Mouse (Mus musculus) heart, adult 10 weeks (tissue): ENCODE measurements around the gene Adam15. TPM values are rescaled to one million over a fixed set of nuclear protein-coding genes. Genes with fewer than 3 reads are reported as not detected.

Experiments used
- polyA plus RNA-seq: library from polyadenylated mRNA; stranded (reverse); fragments of 350-450 nt; fragmentation: Illumina TruSeq; extraction: RNeasy Lipid Tissue Mini Kit (QIAGEN cat#74804); gene quantifications from one replicate; pipeline ENCODE4 v1.2.3, GENCODE M21; 2014; ENCODE audit warnings: low read depth, low replicate concordance

The Adam15 gene
- 92.6 TPM for polyA plus RNA-seq

DNA sequence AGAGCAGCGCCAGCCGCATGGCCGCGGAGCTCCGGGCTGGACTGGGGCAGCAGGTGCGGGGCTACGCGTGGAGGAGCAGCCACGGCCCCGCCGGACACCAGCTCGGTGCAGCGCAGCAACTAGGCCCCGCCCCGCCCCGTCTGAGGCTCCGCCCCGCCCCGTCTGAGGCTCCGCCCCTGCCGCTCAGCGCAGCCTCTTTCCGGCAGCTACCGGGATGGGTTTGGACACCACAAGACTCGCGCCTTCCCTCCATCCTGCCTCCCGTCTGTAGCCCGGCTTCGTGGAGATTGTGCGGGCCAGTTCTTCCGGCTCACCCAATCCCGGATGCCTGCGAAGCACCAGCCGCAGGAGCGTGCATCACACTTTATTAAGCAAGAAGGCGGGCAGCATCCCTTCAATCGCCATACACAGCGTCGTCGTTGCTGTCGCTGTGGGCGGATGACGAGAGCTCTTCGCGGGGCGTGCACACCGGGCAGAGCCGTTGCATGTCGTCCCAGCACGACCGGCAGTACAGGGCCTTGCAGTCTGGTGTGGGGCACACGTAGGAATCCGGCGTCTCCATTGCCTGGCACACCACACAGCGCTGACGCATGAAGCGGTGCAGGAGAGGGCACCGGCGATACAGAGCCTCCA is at the start of gene Adam15:
Adam15 (minus strand) TSS at position 128 of the 633 bp plus-strand sequence.

DNA sequence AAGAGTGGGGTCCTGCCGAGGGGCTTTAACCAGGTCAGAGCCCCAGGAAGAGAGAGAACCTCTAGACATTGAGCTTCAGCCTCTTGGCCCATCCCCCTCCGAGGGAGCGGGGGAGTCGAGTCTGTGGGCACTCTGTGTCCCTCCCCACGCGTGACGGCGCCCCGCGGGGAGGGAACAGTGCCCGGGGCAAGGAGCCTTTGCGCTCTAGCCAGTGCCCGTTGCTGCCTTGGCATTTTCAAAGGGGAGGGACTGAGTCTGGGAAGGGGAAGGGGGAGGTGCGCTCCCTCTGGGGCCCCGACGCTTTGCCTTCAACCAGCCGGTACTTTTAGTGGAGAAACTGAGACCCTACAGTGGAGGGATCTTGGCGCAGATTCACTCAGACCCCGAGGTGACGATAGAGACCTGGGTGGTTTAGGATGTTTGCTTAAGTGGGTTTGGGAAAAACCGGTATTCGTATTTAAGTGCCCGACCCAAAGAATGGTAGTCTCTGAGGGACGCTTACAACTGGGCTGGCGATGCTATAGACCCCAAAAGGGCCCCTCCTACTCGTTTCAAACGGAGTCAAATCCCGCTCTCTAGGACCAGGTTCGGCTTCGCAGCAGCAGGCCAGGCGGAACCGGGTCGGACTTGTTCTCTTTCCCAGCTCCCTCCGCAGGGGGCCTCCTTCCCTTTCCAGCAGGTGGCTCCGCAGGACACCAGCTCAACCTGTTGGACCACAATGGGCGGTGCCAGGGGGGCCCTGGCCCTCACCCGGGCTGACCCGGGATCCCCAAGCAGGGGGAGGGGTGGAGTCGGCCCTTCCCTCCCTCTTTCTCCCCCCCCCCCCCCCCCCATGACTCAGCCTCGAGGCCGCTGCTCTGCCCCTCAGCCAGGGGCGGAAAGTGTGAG is 44.5 kb upstream of the Adam15 start, which contains the start of gene Zbtb7b:
Zbtb7b (minus strand) TSS at position 771 of the 888 bp plus-strand sequence.

DNA sequence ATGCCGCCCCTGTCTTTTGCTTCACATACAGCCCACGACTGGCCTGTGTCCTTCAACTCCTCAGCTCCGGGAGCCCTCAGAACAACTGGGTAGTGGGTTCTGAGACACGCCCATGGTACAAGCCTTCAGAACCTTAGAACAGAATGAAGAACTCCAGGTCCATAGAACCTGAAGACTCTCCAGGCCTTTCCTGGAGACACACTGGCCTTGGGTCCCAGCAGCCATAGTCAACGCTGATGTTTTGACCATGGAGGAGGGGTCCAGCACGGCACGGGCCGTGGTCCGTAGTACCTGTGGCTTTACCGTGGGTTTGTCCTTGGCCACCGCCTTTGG is 15.3 kb upstream of the Adam15 start, which contains the start of gene Dcst1:
Dcst1 (minus strand) TSS at position 101 of the 333 bp plus-strand sequence.

DNA sequence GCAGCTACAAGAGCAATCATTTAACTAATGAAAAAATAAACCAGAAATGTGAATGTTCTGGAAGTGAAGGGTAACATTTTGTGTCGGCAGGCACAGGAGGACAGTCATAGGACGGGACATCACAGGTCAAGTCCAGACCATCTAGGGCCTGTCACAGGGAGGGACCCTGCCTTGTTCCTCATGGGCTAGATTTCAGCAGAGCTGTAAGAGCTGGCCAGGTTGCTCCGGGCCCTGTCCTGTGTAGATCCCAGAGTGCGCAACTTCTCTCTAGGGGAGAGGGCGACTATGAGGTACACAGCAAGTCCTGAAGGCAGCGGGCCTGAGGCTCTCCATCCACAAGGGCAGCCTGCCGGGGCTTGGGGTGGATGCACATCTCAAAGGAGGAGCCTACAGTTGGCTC is 11.9 kb upstream of the Adam15 start, which contains the start of gene Dcst2:
Dcst2 (plus strand) TSS at position 301 of the 400 bp plus-strand sequence.

DNA sequence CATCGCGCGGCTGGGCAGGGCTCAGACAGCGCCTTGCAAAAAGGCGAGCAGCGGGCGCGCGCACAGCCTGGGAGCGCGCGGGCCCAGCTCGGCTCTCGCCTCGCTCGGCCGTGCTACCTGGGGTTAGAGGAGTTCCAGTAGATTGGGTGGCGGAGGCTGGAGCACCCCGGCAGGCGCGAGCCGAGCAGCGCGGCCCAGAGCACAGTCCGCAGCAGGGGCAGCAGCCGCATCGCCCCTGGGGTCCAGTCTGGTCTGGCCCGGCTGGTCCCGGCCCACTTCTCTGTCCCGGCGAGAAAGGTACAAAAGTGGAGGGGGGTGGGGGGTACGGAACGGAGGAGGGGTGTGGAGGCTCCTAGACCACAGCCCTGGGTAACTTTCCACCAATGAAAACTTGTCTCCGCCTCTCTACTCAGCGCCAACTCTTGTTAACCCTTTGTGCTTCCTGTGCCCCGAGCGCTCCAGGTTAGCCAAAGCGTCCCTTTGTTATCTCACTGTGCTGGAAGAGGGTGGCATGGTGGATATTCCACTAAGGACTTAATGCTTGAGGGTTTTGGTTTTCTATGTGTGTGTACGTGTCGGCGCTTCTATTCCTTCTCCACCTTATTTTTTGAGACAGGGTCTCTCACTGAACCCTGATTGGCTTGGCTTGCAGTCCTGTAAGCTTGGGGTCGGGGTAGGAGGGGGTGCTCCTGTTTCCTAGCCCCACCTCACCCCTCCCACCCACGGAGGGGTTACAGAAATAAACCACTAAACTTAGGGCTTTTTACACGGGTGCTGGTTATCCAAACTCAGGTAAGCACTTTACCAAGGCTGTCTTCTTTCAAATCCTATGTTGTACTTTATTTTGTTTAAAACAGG is 11.8 kb downstream of the Adam15 start, which contains the start of gene Efna4:
Efna4 (minus strand) TSS at position 308 of the 858 bp plus-strand sequence.

DNA sequence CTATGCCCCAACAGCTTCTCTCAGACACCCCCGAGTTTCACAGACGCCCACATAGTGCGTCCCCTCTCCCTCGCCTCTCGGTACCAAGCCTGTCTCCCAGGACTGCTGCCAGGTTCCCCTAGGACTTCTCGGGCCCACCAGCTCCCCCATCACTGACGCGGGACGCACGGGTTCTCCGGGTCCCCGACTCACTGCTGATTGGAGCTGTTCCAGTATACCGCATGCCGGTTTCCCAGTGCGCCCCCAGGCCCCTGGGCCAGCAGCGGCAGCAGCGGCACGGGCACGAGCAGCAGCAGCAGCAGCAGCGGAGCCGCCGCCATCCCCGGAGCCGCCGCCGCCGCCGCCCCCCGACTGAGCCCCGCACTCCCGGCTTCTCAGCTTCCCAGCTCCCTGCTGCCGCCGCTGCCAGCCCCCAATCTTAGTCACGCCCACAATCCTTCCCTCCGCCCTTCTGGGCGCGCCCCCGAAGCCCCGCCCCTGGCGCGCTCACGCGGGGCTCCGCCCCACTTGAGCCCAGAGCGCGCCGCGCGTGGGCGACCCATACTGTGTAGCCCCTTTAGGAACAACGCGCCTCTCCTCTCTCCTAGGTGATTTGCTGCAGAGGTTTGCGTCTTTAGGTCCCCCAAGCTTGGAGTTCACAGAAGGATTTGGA is 27.2 kb downstream of the Adam15 start, which contains the start of gene Efna3:
Efna3 (minus strand) TSS at position 452 of the 652 bp plus-strand sequence.

Other genes with a start within 250 kb of the Adam15 start
- gene Gm43738, start 248.9 kb downstream of the Adam15 start, polyA plus RNA-seq: not detected
- 25.7 TPM for gene Fdps, start 248.0 kb downstream of the Adam15 start, polyA plus RNA-seq
- gene Pklr, start 213.9 kb downstream of the Adam15 start, polyA plus RNA-seq: not detected
- gene Hcn3, start 189.8 kb downstream of the Adam15 start, polyA plus RNA-seq: 0.73 TPM
- gene Clk2, start 185.2 kb downstream of the Adam15 start, polyA plus RNA-seq: 30.6 TPM
- 52.7 TPM for gene Scamp3, start 172.5 kb downstream of the Adam15 start, polyA plus RNA-seq
- gene Fam189b, start 166.9 kb downstream of the Adam15 start, polyA plus RNA-seq: 5.2 TPM
- gene Gba, start 147.1 kb downstream of the Adam15 start, polyA plus RNA-seq: 17.9 TPM
- gene Thbs3, start 134.8 kb downstream of the Adam15 start, polyA plus RNA-seq: 12.0 TPM
- 78.4 TPM for gene Mtx1, start 122.9 kb downstream of the Adam15 start, polyA plus RNA-seq
- gene Muc1, start 120.9 kb downstream of the Adam15 start, polyA plus RNA-seq: 0.18 TPM
- gene Krtcap2, start 104.0 kb downstream of the Adam15 start, polyA plus RNA-seq: 57.1 TPM
- gene Trim46, start 103.7 kb downstream of the Adam15 start, polyA plus RNA-seq: 1.0 TPM
- gene Dpm3, start 90.6 kb downstream of the Adam15 start, polyA plus RNA-seq: 48.2 TPM
- 42.9 TPM for gene Slc50a1, start 79.4 kb downstream of the Adam15 start, polyA plus RNA-seq
- 33.4 TPM for gene Efna1, start 68.9 kb downstream of the Adam15 start, polyA plus RNA-seq
- not detected for gene Efna3, start 27.0 kb downstream of the Adam15 start, polyA plus RNA-seq
- 0.37 TPM for gene Efna4, start 12.0 kb downstream of the Adam15 start, polyA plus RNA-seq
- gene Dcst2, start 12.0 kb upstream of the Adam15 start, polyA plus RNA-seq: not detected
- gene Dcst1, start 15.3 kb upstream of the Adam15 start, polyA plus RNA-seq: not detected
- 25.7 TPM for gene Zbtb7b, start 44.8 kb upstream of the Adam15 start, polyA plus RNA-seq
- not detected for gene Lenep, start 52.8 kb upstream of the Adam15 start, polyA plus RNA-seq
- gene Flad1, start 61.9 kb upstream of the Adam15 start, polyA plus RNA-seq: 50.8 TPM
- 3.8 TPM for gene Cks1b, start 68.4 kb upstream of the Adam15 start, polyA plus RNA-seq
- 27.3 TPM for gene Shc1, start 68.4 kb upstream of the Adam15 start, polyA plus RNA-seq
- gene Pygo2, start 80.2 kb upstream of the Adam15 start, polyA plus RNA-seq: 19.0 TPM
- 78.1 TPM for gene Pbxip1, start 86.7 kb upstream of the Adam15 start, polyA plus RNA-seq
- gene Pmvk, start 104.5 kb upstream of the Adam15 start, polyA plus RNA-seq: 19.8 TPM
- gene Kcnn3, start 170.2 kb upstream of the Adam15 start, polyA plus RNA-seq: 1.3 TPM